Mouse (Mus musculus): ENCODE measurements around the gene Ets2.

GRCm38 (mm10) chr16:95736059-95736458 lies 34.2 kb downstream of the Ets2 start:
- TF ChIP-seq CTCF (IDR thresholded peaks at IDR 0.05; ENCODE audit: extremely low read depth, insufficient read depth, insufficient read length, insufficient replicate concordance) (no peak), POLR2A (IDR thresholded peaks at IDR 0.05; ENCODE audit: low read depth, low read length) (no peak)

Data from spleen, adult 2 months (tissue).